In genomic region chr7:6119501-6119900, GRCm38 (mm10) we compare ENCODE assay signal across 23 mouse cellular contexts. TPM values are rescaled to one million over a fixed set of nuclear protein-coding genes. Genes with fewer than 3 reads are reported as not detected.
DNase-seq lines count a peak whose midpoint lies in the region; ATAC-seq and TF ChIP-seq lines count a peak whose summit lies in the region.
"Had no signal": no experiment of that assay in that cellular context is flagged by ENCODE, and none has a peak within 500 bp of the region (broad histone marks: within the 10 kb centered on the region; RNA-seq: fewer than 3 reads in every experiment).

No protein-coding gene starts in this region.

- no peak overlapping the region for H3K4me2 ChIP-seq in liver, embryonic 11.5 days
- no peak overlapping the region for H3K4me2 ChIP-seq in CH12.LX (ENCODE audit: insufficient read depth, low read depth, poor library complexity, severe bottlenecking)
- H3K4me2 ChIP-seq: embryonic facial prominence, embryonic 15.5 days; forebrain, embryonic 15.5 days; heart, embryonic 13.5 days; hindbrain, embryonic 12.5 days; limb, embryonic 12.5 days had no signal

- TF ChIP-seq CTCF in liver, adult 2 months (IDR thresholded peaks at IDR 0.05; ENCODE audit: low read depth, low read length): peak; percentile 26
- TF ChIP-seq CTCF in CH12.LX (conservative IDR thresholded peaks at IDR 0.05 in 1 of 2, IDR thresholded peaks at IDR 0.05 in 1 of 2; ENCODE audit: low read depth in 2 of 2, low read length in 2 of 2): peak; percentile 14 to 16; a peak in 2 of 4 replicates
- 0 out of 2 replicates have a peak, but pooled peaks have one; percentile 9 for TF ChIP-seq CTCF in bone marrow, adult 2 months (IDR thresholded peaks at IDR 0.05; ENCODE audit: control insufficient read depth, insufficient read depth, low read length)

- no peaks in the 10 kb centered on the region for H3K79me2 ChIP-seq in liver, adult 2 months (ENCODE audit: control insufficient read depth, insufficient read depth, low read length)
- H3K79me2 ChIP-seq in CH12.LX (replicated peaks; ENCODE audit: control insufficient read depth, extremely low read depth, insufficient read depth, poor library complexity, severe bottlenecking): no peaks in the 10 kb centered on the region

- WGBS in liver, adult 2 months: 84% methylated on average over 3 of the region's 3 CpGs
- WGBS in liver, embryonic 11.5 days: 73% methylated on average over 3 of the region's 3 CpGs
- 83% methylated on average over 3 of the region's 3 CpGs for WGBS in bone marrow, adult 2 months

- no peak for TF ChIP-seq POLR2A in liver, adult 2 months (IDR thresholded peaks at IDR 0.05; ENCODE audit: extremely low read depth, insufficient read depth, low read length)
- TF ChIP-seq POLR2A in CH12.LX (IDR thresholded peaks at IDR 0.05; ENCODE audit: low read depth, low read length): no peak
- no peak for TF ChIP-seq POLR2A in bone marrow, adult 2 months (IDR thresholded peaks at IDR 0.05; ENCODE audit: borderline replicate concordance, control insufficient read depth, low read depth, low read length)

- no peak; the same call in none of the 2 replicates for TF ChIP-seq RAD21 in CH12.LX (IDR thresholded peaks at IDR 0.05; ENCODE audit: low read depth, low read length)

- in situ Hi-C loops in CH12.LX (cut with MboI; ENCODE audit: low pct_ligation_motif_present, low pct_unique_long_range_greater_than_20kb, low sequenced_read_pairs): no loop called here

- no peaks in the 10 kb centered on the region for H3K27me3 ChIP-seq in liver, adult 2 months (ENCODE audit: control insufficient read depth, insufficient read depth, low read length)
- H3K27me3 ChIP-seq in liver, embryonic 11.5 days (replicated peaks; ENCODE audit: control insufficient read depth, insufficient read depth, low read length): no peaks in the 10 kb centered on the region
- H3K27me3 ChIP-seq in CH12.LX (replicated peaks): peaks cover 5% of the 10 kb centered on the region
- H3K27me3 ChIP-seq: embryonic facial prominence, embryonic 15.5 days; forebrain, embryonic 15.5 days; heart, embryonic 13.5 days; hindbrain, embryonic 12.5 days; limb, embryonic 12.5 days had no signal

- no peak for ATAC-seq in liver, embryonic 11.5 days (replicated peaks; ENCODE audit: low FRiP score)
- ATAC-seq: forebrain, embryonic 15.5 days had no signal

- no peak overlapping the region for H3K4me3 ChIP-seq in liver, adult 2 months (ENCODE audit: insufficient read depth, low read depth, low read length)
- no peak overlapping the region for H3K4me3 ChIP-seq in liver, embryonic 11.5 days (ENCODE audit: low read depth, low read length)
- H3K4me3 ChIP-seq in CH12.LX (replicated peaks in 1 of 3; ENCODE audit: low read depth in 2 of 3, low read length in 2 of 3, poor library complexity in 1 of 3): no peak overlapping the region
- H3K4me3 ChIP-seq in bone marrow, adult 2 months (replicated peaks; ENCODE audit: control insufficient read depth, low read depth, low read length): no peak overlapping the region
- H3K4me3 ChIP-seq: embryonic facial prominence, embryonic 15.5 days; forebrain, embryonic 15.5 days; heart, embryonic 13.5 days; hindbrain, embryonic 12.5 days; limb, embryonic 12.5 days had no signal

- no peaks in the 10 kb centered on the region for H3K4me1 ChIP-seq in liver, adult 2 months (ENCODE audit: control insufficient read depth, insufficient read depth, low read length)
- H3K4me1 ChIP-seq in liver, embryonic 11.5 days (replicated peaks; ENCODE audit: control insufficient read depth, insufficient read depth, low read length): no peaks in the 10 kb centered on the region
- H3K4me1 ChIP-seq in CH12.LX (ENCODE audit: control insufficient read depth in 1 of 2, insufficient read depth in 2 of 2): no peaks in the 10 kb centered on the region
- no peaks in the 10 kb centered on the region for H3K4me1 ChIP-seq in bone marrow, adult 2 months (ENCODE audit: control insufficient read depth, insufficient read depth, low read length)
- H3K4me1 ChIP-seq: embryonic facial prominence, embryonic 15.5 days; forebrain, embryonic 15.5 days; heart, embryonic 13.5 days; hindbrain, embryonic 12.5 days; limb, embryonic 12.5 days had no signal

- H3K9ac ChIP-seq in liver, adult 2 months (ENCODE audit: low read depth, low read length): no peak overlapping the region
- no peak overlapping the region for H3K9ac ChIP-seq in liver, embryonic 11.5 days (ENCODE audit: low read depth, low read length)
- H3K9ac ChIP-seq in CH12.LX (ENCODE audit: insufficient read depth, low read depth): no peak overlapping the region
- H3K9ac ChIP-seq: embryonic facial prominence, embryonic 15.5 days; forebrain, embryonic 15.5 days; heart, embryonic 13.5 days; hindbrain, embryonic 12.5 days; limb, embryonic 12.5 days had no signal

- H3K27ac ChIP-seq in liver, adult 2 months (replicated peaks; ENCODE audit: insufficient read depth, low read depth, low read length): no peak overlapping the region
- no peak overlapping the region for H3K27ac ChIP-seq in liver, embryonic 11.5 days (ENCODE audit: low read depth, low read length)
- H3K27ac ChIP-seq in CH12.LX (ENCODE audit: insufficient read depth, low read depth): no peak overlapping the region
- H3K27ac ChIP-seq in bone marrow, adult 2 months (ENCODE audit: control insufficient read depth, insufficient read depth, low read depth, low read length, poor library complexity): no peak overlapping the region
- H3K27ac ChIP-seq: embryonic facial prominence, embryonic 15.5 days; forebrain, embryonic 15.5 days; heart, embryonic 13.5 days; hindbrain, embryonic 12.5 days; limb, embryonic 12.5 days had no signal

- DNase-seq in liver, adult 2 months (ENCODE audit: extremely low read depth, low read depth, low spot score): no peak
- DNase-seq in liver, embryonic 11.5 days (ENCODE audit: low spot score): no peak
- no peak for DNase-seq in CH12.LX (ENCODE audit: extremely low read depth)
- peak; percentile 54 for DNase-seq in ES-CJ7 (ENCODE audit: low read depth, low spot score)
- DNase-seq in left cerebral cortex, adult 11 months (ENCODE audit: low spot score): no peak
- DNase-seq in adrenal gland, postnatal 4 days (ENCODE audit: low spot score in 2 of 2): no peak
- DNase-seq in thymus, postnatal 25 days: no peak
- DNase-seq: cerebellum, adult 11-12 months; cerebellum, postnatal 25 days; gastrocnemius, postnatal 25 days; heart, adult 18-20 months; heart, postnatal 14 days; kidney, adult 8-10 months; layer of hippocampus, postnatal 36 days; midbrain, embryonic 14.5 days; right cerebral cortex, postnatal 14 days had no signal

- H3K36me3 ChIP-seq in liver, adult 2 months (ENCODE audit: control insufficient read depth, insufficient read depth, low read length): no peaks in the 10 kb centered on the region
- H3K36me3 ChIP-seq in liver, embryonic 11.5 days (ENCODE audit: control insufficient read depth, insufficient read depth, low read length): no peaks in the 10 kb centered on the region
- no peaks in the 10 kb centered on the region for H3K36me3 ChIP-seq in CH12.LX (replicated peaks in 1 of 2; ENCODE audit: control insufficient read depth in 1 of 2, insufficient read depth in 1 of 2, low read length in 1 of 2)
- H3K36me3 ChIP-seq: embryonic facial prominence, embryonic 15.5 days; forebrain, embryonic 15.5 days; G1E; heart, embryonic 13.5 days; hindbrain, embryonic 12.5 days; limb, embryonic 12.5 days had no signal

- H3K9me3 ChIP-seq in liver, embryonic 11.5 days (ENCODE audit: control insufficient read depth, low read length): no peaks in the 10 kb centered on the region
- H3K9me3 ChIP-seq in CH12.LX (replicated peaks; ENCODE audit: low read length): no peaks in the 10 kb centered on the region
- H3K9me3 ChIP-seq: embryonic facial prominence, embryonic 15.5 days; forebrain, embryonic 15.5 days; G1E; heart, embryonic 13.5 days; hindbrain, embryonic 12.5 days had no signal

- no peak for TF ChIP-seq EP300 in CH12.LX (IDR thresholded peaks at IDR 0.05; ENCODE audit: low read length)

- dilution Hi-C loops in CH12.LX (cut with MboI; ENCODE audit: extremely low pct_ligation_motif_present, extremely low pct_unique_long_range_greater_than_20kb, low sequenced_read_pairs): no loop called here

TF ChIP-seq in CH12.LX, 34 proteins besides CTCF, POLR2A, EP300 and RAD21:
- no peak for TF ChIP-seq HCFC1 (IDR thresholded peaks at IDR 0.05; ENCODE audit: low read depth, low read length)
- TF ChIP-seq IRF4 (IDR thresholded peaks at IDR 0.05; ENCODE audit: low read depth, low read length): no peak

RNA-seq across cellular contexts. Expression of gene Zfp787, which starts 36.3 kb away (rescaled TPM):
- total RNA-seq in liver, adult 2 months (2014; rRNA removed): 33.7 and 36.8 TPM in 2 replicates
- polyA plus RNA-seq in liver, adult 2 months (2012; rRNA removed): 46.0 and 51.7 TPM in 2 replicates
- 15.2 and 15.6 TPM in 2 replicates for polyA plus RNA-seq in liver, embryonic 11.5 days (2014; fragmentation: Nextera tagmentation; extraction: Ambion mirVana)
- total RNA-seq in CH12.LX (2012; rRNA removed) (24.8 and 28.3 TPM in 2 replicates), CH12.LX (2014; rRNA removed) (17.5 and 22.1 TPM in 2 replicates)
- 19.0 and 19.3 TPM in 2 replicates for polyA plus RNA-seq in CH12.LX (2012; ENCODE audit: insufficient read length, low read depth)
- polyA plus RNA-seq in bone marrow, adult 2 months (2011; ENCODE audit: insufficient read depth, insufficient read length, low replicate concordance, missing spikeins): 15.3 and 38.1 TPM in 2 replicates
- 10 to 100 TPM; 79.3 to 83.7 TPM for total RNA-seq in adrenal gland, postnatal 4 days (2021)

RNA-seq across cellular contexts. Expression of gene Zfp444, which starts 52.5 kb away (rescaled TPM):
- 11.0 and 17.5 TPM in 2 replicates for total RNA-seq in liver, adult 2 months (2014; rRNA removed)
- polyA plus RNA-seq in liver, adult 2 months (2012; rRNA removed): 23.9 and 29.7 TPM in 2 replicates
- polyA plus RNA-seq in liver, embryonic 11.5 days (2014; fragmentation: Nextera tagmentation; extraction: Ambion mirVana): 44.6 and 46.8 TPM in 2 replicates
- 18.1 and 18.2 TPM in 2 replicates for total RNA-seq in CH12.LX (2012; rRNA removed)
- 13.4 and 16.0 TPM in 2 replicates for total RNA-seq in CH12.LX (2014; rRNA removed)
- polyA plus RNA-seq in CH12.LX (2012; ENCODE audit: insufficient read length, low read depth): 22.0 and 23.3 TPM in 2 replicates
- polyA plus RNA-seq in bone marrow, adult 2 months (2011; ENCODE audit: insufficient read depth, insufficient read length, low replicate concordance, missing spikeins): 9.5 and 14.9 TPM in 2 replicates
- 10 to 100 TPM; 31.3 to 36.3 TPM for total RNA-seq in adrenal gland, postnatal 4 days (2021)
